Comparison of ENCODE assay signal across 15 mouse cellular contexts in the genomic region with DNA sequence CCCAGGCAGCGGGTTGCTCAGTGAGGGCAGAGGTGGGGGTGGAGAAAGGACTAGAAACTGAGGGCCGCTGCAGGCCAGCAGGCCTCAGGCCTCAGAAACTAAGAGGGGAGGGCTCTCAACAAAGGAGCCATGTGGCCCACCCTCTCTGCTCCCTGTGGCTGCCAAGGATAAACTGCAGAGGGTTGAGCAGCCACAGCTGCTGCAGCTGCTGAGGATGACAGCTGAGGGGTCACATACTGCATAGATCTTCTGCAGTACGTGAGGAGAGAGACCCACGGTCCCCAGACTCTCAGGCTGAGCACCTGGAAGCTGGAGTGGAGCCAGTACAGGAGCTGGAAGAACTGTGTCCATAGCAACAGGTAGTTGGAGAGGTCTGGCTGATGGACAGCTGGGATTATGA. TPM values are rescaled to one million over a fixed set of nuclear protein-coding genes. Genes with fewer than 3 reads are reported as not detected.
A peak's percentile ranks its signal among the peaks of the same experiment; 100 is the strongest.
DNase-seq lines count a peak whose midpoint lies in the region; ATAC-seq and TF ChIP-seq lines count a peak whose summit lies in the region.
"Had no signal": no experiment of that assay in that cellular context is flagged by ENCODE, and none has a peak within 500 bp of the region (broad histone marks: within the 10 kb centered on the region; RNA-seq: fewer than 3 reads in every experiment).

No protein-coding gene starts in this region.

- no peak for TF ChIP-seq POLR2A in heart, adult 2 months (IDR thresholded peaks at IDR 0.05; ENCODE audit: insufficient read depth, low read depth, low read length)
- TF ChIP-seq POLR2A in limb, embryonic 14.5 days (IDR thresholded peaks at IDR 0.05; ENCODE audit: borderline replicate concordance, extremely low read depth, insufficient read depth, insufficient read length): no peak
- no peak for TF ChIP-seq POLR2A in thymus, adult 2 months (IDR thresholded peaks at IDR 0.05; ENCODE audit: control insufficient read depth, extremely low read depth, insufficient read depth, low read length, poor library complexity)

- DNase-seq in heart, adult 2 months: no peak
- DNase-seq in heart, postnatal 14 days: no peak
- DNase-seq in kidney, postnatal 10 days: peak; percentile 46
- no peak for DNase-seq in kidney, adult 18-20 months
- peak; percentile 53 for DNase-seq in limb, embryonic 14.5 days (ENCODE audit: low spot score)
- DNase-seq in frontal cortex, postnatal 14 days (ENCODE audit: low spot score in 2 of 2): no peak
- DNase-seq in thymus, adult 2 months: no peak
- DNase-seq: adrenal gland, postnatal 25 days; cerebellum, postnatal 10 days; right cerebral cortex, adult 18-20 months; spleen, adult 18-20 months had no signal

- intact Hi-C loops in heart, adult 2 months (cut with DNase I): no loop called here
- intact Hi-C loops in heart, postnatal 14 days (cut with DNase I): no loop called here

- TF ChIP-seq CTCF in heart, adult 2 months (IDR thresholded peaks at IDR 0.05): no peak
- TF ChIP-seq CTCF in thymus, adult 2 months (IDR thresholded peaks at IDR 0.05; ENCODE audit: borderline replicate concordance, control insufficient read depth, extremely low read depth, insufficient read depth, low read length, poor library complexity): no peak

- H3K79me2 ChIP-seq in heart, adult 2 months (replicated peaks; ENCODE audit: control insufficient read depth, insufficient read depth, low read length): no peaks in the 10 kb centered on the region

- H3K9me3 ChIP-seq in limb, embryonic 14.5 days (ENCODE audit: control insufficient read depth, low read length): no peaks in the 10 kb centered on the region
- H3K9me3 ChIP-seq: liver, embryonic 15.5 days had no signal

- H3K4me3 ChIP-seq in heart, adult 2 months: no peak overlapping the region
- H3K4me3 ChIP-seq in brown adipose tissue, adult 24 weeks (ENCODE audit: insufficient read depth, low read depth, low read length): no peak overlapping the region
- no peak overlapping the region for H3K4me3 ChIP-seq in limb, embryonic 14.5 days (replicated peaks; ENCODE audit: low read length)
- no peak overlapping the region for H3K4me3 ChIP-seq in thymus, adult 2 months (ENCODE audit: control insufficient read depth, insufficient read depth, low read length)
- H3K4me3 ChIP-seq: liver, embryonic 15.5 days had no signal

- no peaks in the 10 kb centered on the region for H3K27me3 ChIP-seq in heart, adult 2 months (ENCODE audit: control insufficient read depth, insufficient read depth, low read length)
- H3K27me3 ChIP-seq in limb, embryonic 14.5 days (ENCODE audit: control insufficient read depth, insufficient read depth, low read length): no peaks in the 10 kb centered on the region
- no peaks in the 10 kb centered on the region for H3K27me3 ChIP-seq in thymus, adult 2 months (ENCODE audit: control insufficient read depth, insufficient read depth, low read length)

- no peak overlapping the region for H3K9ac ChIP-seq in heart, adult 2 months (ENCODE audit: low read depth, low read length)
- H3K9ac ChIP-seq in limb, embryonic 14.5 days (ENCODE audit: low read depth, low read length, severe bottlenecking): no peak overlapping the region
- H3K9ac ChIP-seq: hindbrain, embryonic 14.5 days; liver, embryonic 15.5 days had no signal

- peak; percentile 81 for ATAC-seq in limb, embryonic 14.5 days (ENCODE audit: low FRiP score, low read depth)
- ATAC-seq: activated CD4-positive, CD25-positive, alpha-beta regulatory T cell, adult 4 months had no signal

- H3K36me3 ChIP-seq in heart, adult 2 months (ENCODE audit: control insufficient read depth, insufficient read depth, low read length): no peaks in the 10 kb centered on the region
- H3K36me3 ChIP-seq in limb, embryonic 14.5 days (ENCODE audit: control insufficient read depth, insufficient read depth, low read length): no peaks in the 10 kb centered on the region
- no peaks in the 10 kb centered on the region for H3K36me3 ChIP-seq in thymus, adult 2 months (ENCODE audit: control insufficient read depth, insufficient read depth, low read length)
- H3K36me3 ChIP-seq: liver, embryonic 15.5 days had no signal

- no peak for TF ChIP-seq EP300 in heart, adult 2 months (IDR thresholded peaks at IDR 0.05; ENCODE audit: insufficient read depth, low read depth, low read length)

- H3K27ac ChIP-seq in heart, adult 2 months: peak overlapping the region; percentile 90; the same call in 1 of the 2 replicates
- H3K27ac ChIP-seq in brown adipose tissue, adult 24 weeks (replicated peaks; ENCODE audit: low read depth, low read length): 0 out of 2 replicates have a peak overlapping the region, but pooled peaks have one; percentile 7
- H3K27ac ChIP-seq in limb, embryonic 14.5 days (replicated peaks; ENCODE audit: low read depth, low read length): no peak overlapping the region
- H3K27ac ChIP-seq in thymus, adult 2 months (ENCODE audit: control insufficient read depth, insufficient read depth, low read length): no peak overlapping the region
- H3K27ac ChIP-seq: hindbrain, embryonic 14.5 days; liver, embryonic 15.5 days had no signal

- H3K4me1 ChIP-seq in heart, adult 2 months (ENCODE audit: control insufficient read depth, insufficient read depth, low read length): peaks cover 1% of the 10 kb centered on the region; the same call in 1 of the 2 replicates
- H3K4me1 ChIP-seq in brown adipose tissue, adult 24 weeks (ENCODE audit: control insufficient read depth, insufficient read depth, insufficient read length, low read length): peaks cover 14% of the 10 kb centered on the region
- no peaks in the 10 kb centered on the region for H3K4me1 ChIP-seq in limb, embryonic 14.5 days (ENCODE audit: control insufficient read depth, insufficient read depth, low read length)
- H3K4me1 ChIP-seq in thymus, adult 2 months (replicated peaks; ENCODE audit: control insufficient read depth, insufficient read depth, low read length): 0 out of 2 replicates have a peak, but pooled peaks cover 5% of the 10 kb centered on the region

- 48% methylated on average over 4 of the region's 4 CpGs for WGBS in heart, adult 2 months
- 73% methylated on average over 4 of the region's 4 CpGs for WGBS in limb, embryonic 14.5 days
- WGBS in thymus, adult 2 months: 89% methylated on average over 4 of the region's 4 CpGs

- H3K4me2 ChIP-seq in limb, embryonic 14.5 days (replicated peaks; ENCODE audit: low read depth, low read length, severe bottlenecking): no peak overlapping the region
- H3K4me2 ChIP-seq: hindbrain, embryonic 14.5 days; liver, embryonic 15.5 days had no signal

RNA-seq across cellular contexts. Expression of a gene that starts 5.8 kb away (rescaled TPM):
- total RNA-seq in heart, adult 2 months (2021): 10 to 100 TPM; 59.3 to 84.2 TPM
- polyA plus RNA-seq in heart, adult 2 months (2012; rRNA removed): 80.5 and 93.2 TPM in 2 replicates
- total RNA-seq in heart, postnatal 14 days (2021): 10 to 100 TPM; 81.0 to 82.1 TPM
- 20.9 and 25.8 TPM in 2 replicates for polyA plus RNA-seq in brown adipose tissue, adult 24 weeks (2012; ENCODE audit: insufficient read depth, insufficient read length, missing spikeins)
- polyA plus RNA-seq in limb, embryonic 14.5 days (2012; rRNA removed): 15.6 and 21.6 TPM in 2 replicates
- polyA plus RNA-seq in limb, embryonic 14.5 days (2014; fragmentation: Nextera tagmentation; extraction: Ambion mirVana): 11.7 and 12.5 TPM in 2 replicates
- 32.6 and 33.0 TPM in 2 replicates for polyA plus RNA-seq in thymus, adult 2 months (2012; rRNA removed)

RNA-seq across cellular contexts. Expression of a gene that starts 54.6 kb away (rescaled TPM):
- 10 to 100 TPM; 13.9 to 14.8 TPM for total RNA-seq in heart, adult 2 months (2021)
- polyA plus RNA-seq in heart, adult 2 months (2012; rRNA removed): 5.9 and 9.9 TPM in 2 replicates
- 10 to 100 TPM; 22.0 to 22.3 TPM for total RNA-seq in heart, postnatal 14 days (2021)
- polyA plus RNA-seq in brown adipose tissue, adult 24 weeks (2012; ENCODE audit: insufficient read depth, insufficient read length, missing spikeins): 6.8 and 9.7 TPM in 2 replicates
- 29.4 and 30.2 TPM in 2 replicates for polyA plus RNA-seq in limb, embryonic 14.5 days (2012; rRNA removed)
- 17.7 and 20.6 TPM in 2 replicates for polyA plus RNA-seq in limb, embryonic 14.5 days (2014; fragmentation: Nextera tagmentation; extraction: Ambion mirVana)
- polyA plus RNA-seq in thymus, adult 2 months (2012; rRNA removed): 21.9 and 24.4 TPM in 2 replicates

Comparison
In these comparisons a context has a peak if more than half of its experiments do, and no peak if none do; other contexts are left out.
1. DNase-seq: peak in kidney, postnatal 10 days (single experiment) and limb, embryonic 14.5 days (single experiment); none in heart, adult 2 months (0 of 2), heart, postnatal 14 days (0 of 2), kidney, adult 18-20 months (single experiment), frontal cortex, postnatal 14 days (0 of 2) and thymus, adult 2 months (single experiment).
2. H3K27ac ChIP-seq: peak in heart, adult 2 months (single experiment) and brown adipose tissue, adult 24 weeks (single experiment); none in limb, embryonic 14.5 days (single experiment) and thymus, adult 2 months (single experiment).